17 mouse cellular contexts compared by ENCODE assay signal in the genomic region with DNA sequence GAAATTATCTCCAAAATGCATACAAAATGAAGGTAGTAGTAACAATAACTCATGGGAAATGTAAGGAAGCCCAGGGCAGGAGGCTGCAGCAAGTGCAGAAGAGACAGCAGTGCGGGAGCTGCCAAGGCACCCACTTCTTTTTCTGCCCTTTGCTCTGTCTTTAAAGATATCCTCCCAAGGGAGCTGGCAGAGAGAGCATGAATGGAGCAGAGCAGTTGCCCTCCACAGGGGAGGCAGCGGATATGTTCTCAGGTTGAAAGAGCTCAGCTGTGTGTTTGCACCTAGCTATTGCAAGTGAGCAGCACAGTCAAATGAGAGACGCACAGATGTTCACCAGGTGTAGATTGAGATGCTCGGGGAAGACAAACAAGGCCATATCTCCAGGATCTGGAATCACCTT.
"Had no signal": no experiment of that assay in that cellular context is flagged by ENCODE, and none has a peak within 500 bp of the region (broad histone marks: within the 10 kb centered on the region; RNA-seq: fewer than 3 reads in every experiment).

No protein-coding gene starts in this region.

- H3K4me2 ChIP-seq: limb, embryonic 12.5 days; limb, embryonic 15.5 days; liver, embryonic 12.5 days; liver, embryonic 15.5 days; lung, embryonic 15.5 days; neural tube, embryonic 13.5 days had no signal

- H3K9me3 ChIP-seq: limb, embryonic 12.5 days; limb, embryonic 15.5 days; liver, embryonic 12.5 days; liver, embryonic 15.5 days; lung, embryonic 15.5 days; megakaryocyte, embryonic 14.5 days; midbrain, embryonic 10.5 days; neural tube, embryonic 13.5 days had no signal

- H3K27ac ChIP-seq: left cerebral cortex, adult 2 months; limb, embryonic 12.5 days; limb, embryonic 15.5 days; liver, embryonic 12.5 days; liver, embryonic 15.5 days; lung, embryonic 15.5 days; midbrain, embryonic 10.5 days; neural tube, embryonic 13.5 days had no signal

- H3K27me3 ChIP-seq: limb, embryonic 12.5 days; limb, embryonic 15.5 days; liver, embryonic 12.5 days; liver, embryonic 15.5 days; lung, embryonic 15.5 days; megakaryocyte, embryonic 14.5 days; neural tube, embryonic 13.5 days had no signal

- DNase-seq: layer of hippocampus, postnatal 36 days; lung, adult 18-20 months; lung, postnatal 10 days; lung, postnatal 36 days; midbrain, embryonic 14.5 days; thymus, adult 18-20 months; thymus, postnatal 36 days had no signal

- H3K9ac ChIP-seq: limb, embryonic 12.5 days; limb, embryonic 15.5 days; liver, embryonic 12.5 days; liver, embryonic 15.5 days; lung, embryonic 15.5 days; neural tube, embryonic 13.5 days had no signal

- H3K36me3 ChIP-seq: limb, embryonic 12.5 days; limb, embryonic 15.5 days; liver, embryonic 12.5 days; liver, embryonic 15.5 days; lung, embryonic 15.5 days; midbrain, embryonic 10.5 days; neural tube, embryonic 13.5 days had no signal

- H3K4me1 ChIP-seq: liver, embryonic 12.5 days; liver, embryonic 15.5 days; megakaryocyte, embryonic 14.5 days had no signal

- ATAC-seq: intestine, postnatal 0 days; liver, embryonic 12.5 days had no signal

- H3K4me3 ChIP-seq: left cerebral cortex, adult 2 months; limb, embryonic 12.5 days; limb, embryonic 15.5 days; liver, embryonic 12.5 days; liver, embryonic 15.5 days; lung, embryonic 15.5 days; megakaryocyte, embryonic 14.5 days; midbrain, embryonic 10.5 days; neural tube, embryonic 13.5 days had no signal
